Mouse (Mus musculus): ENCODE data around the gene Txndc5. TPM values are rescaled to one million over a fixed set of nuclear protein-coding genes. Genes with fewer than 3 reads are reported as not detected.

Gene Txndc5
- polyA plus RNA-seq (2012; rRNA removed) = 119 and 162 TPM in 2 replicates

- peak; percentile 33 for DNase-seq (ENCODE audit: low read depth)
Measured at GRCm38 (mm10) chr13:38528687-38529294, at the start of gene Txndc5. Gene Txndc5, minus strand, starts transcription at chr13:38528824.

- DNase-seq (ENCODE audit: low read depth) = no peak
Measured at GRCm38 (mm10) chr13:38574668-38575067, 46.0 kb upstream of the Txndc5 start.

GRCm38 (mm10) chr13:38573281-38573680 lies 44.7 kb upstream of the Txndc5 start:
- no peak for DNase-seq (ENCODE audit: low read depth)

GRCm38 (mm10) chr13:38565245-38565644 lies 36.6 kb upstream of the Txndc5 start:
- no peak for DNase-seq (ENCODE audit: low read depth)

GRCm38 (mm10) chr13:38554611-38555010 lies 26.0 kb upstream of the Txndc5 start:
- DNase-seq (ENCODE audit: low read depth) = no peak

GRCm38 (mm10) chr13:38554210-38554609 lies 25.6 kb upstream of the Txndc5 start:
- DNase-seq (ENCODE audit: low read depth) = no peak

- no peak for DNase-seq (ENCODE audit: low read depth)
Measured at GRCm38 (mm10) chr13:38548681-38549080, 20.1 kb upstream of the Txndc5 start.

GRCm38 (mm10) chr13:38547717-38548116 lies 19.1 kb upstream of the Txndc5 start:
- no peak for DNase-seq (ENCODE audit: low read depth)

- DNase-seq (ENCODE audit: low read depth) = no peak
Measured at GRCm38 (mm10) chr13:38546754-38547153, 18.1 kb upstream of the Txndc5 start.

- DNase-seq (ENCODE audit: low read depth) = no peak
Measured at GRCm38 (mm10) chr13:38545460-38545859, 16.8 kb upstream of the Txndc5 start.

- no peak for DNase-seq (ENCODE audit: low read depth)
Measured at GRCm38 (mm10) chr13:38544769-38545445, 16.3 kb upstream of the Txndc5 start.

GRCm38 (mm10) chr13:38543455-38544125 lies 15.0 kb upstream of the Txndc5 start:
- DNase-seq (ENCODE audit: low read depth) = no peak

GRCm38 (mm10) chr13:38539192-38539900 lies 10.7 kb upstream of the Txndc5 start:
- no peak for DNase-seq (ENCODE audit: low read depth)

- DNase-seq (ENCODE audit: low read depth) = no peak
Measured at GRCm38 (mm10) chr13:38537521-38537920, 8.9 kb upstream of the Txndc5 start.

GRCm38 (mm10) chr13:38534731-38535130 lies 6.1 kb upstream of the Txndc5 start:
- no peak for DNase-seq (ENCODE audit: low read depth)

GRCm38 (mm10) chr13:38534016-38534415 lies 5.4 kb upstream of the Txndc5 start:
- DNase-seq (ENCODE audit: low read depth) = no peak

- DNase-seq (ENCODE audit: low read depth) = no peak
Measured at GRCm38 (mm10) chr13:38533461-38533860, 4.8 kb upstream of the Txndc5 start.

- DNase-seq (ENCODE audit: low read depth) = no peak
Measured at GRCm38 (mm10) chr13:38531498-38531897, 2.9 kb upstream of the Txndc5 start.

- DNase-seq (ENCODE audit: low read depth) = no peak
Measured at GRCm38 (mm10) chr13:38529576-38529975, 952 bp upstream of the Txndc5 start.

GRCm38 (mm10) chr13:38527797-38528650 lies 600 bp downstream of the Txndc5 start:
- no peak for DNase-seq (ENCODE audit: low read depth)

- no peak for DNase-seq (ENCODE audit: low read depth)
Measured at GRCm38 (mm10) chr13:38527041-38527796, 1.4 kb downstream of the Txndc5 start.

Measured in gonadal fat pad, adult 2 months (tissue).